Mouse (Mus musculus) heart, embryonic 13.5 days (tissue): Measurements from ENCODE around the gene Retn. TPM values are rescaled to one million over a fixed set of nuclear protein-coding genes. Genes with fewer than 3 reads are reported as not detected.
A peak's percentile ranks its signal among the peaks of the same experiment; 100 is the strongest.

ENCODE experiments used
- ATAC-seq: fragments of 200-750 bp; cut with Nextera tagmentation; 2 replicates; pipeline ENCODE4 v1.8.0; 2017; ENCODE audit warnings: moderate TSS enrichment; ENCODE audit not compliant: insufficient number of reproducible peaks, low FRiP score, low TSS enrichment; ENCODE audit errors: extremely low read depth
- H3K27ac ChIP-seq: fragments of 300-500 bp; sonication (generic); replicated peaks from 2 replicates; pipeline ENCODE4 v1.5.1; 2015; ENCODE audit warnings: moderate library complexity, mild to moderate bottlenecking, inconsistent platforms
- H3K27me3 ChIP-seq: fragments of 300-500 bp; sonication (generic); replicated peaks from 2 replicates; pipeline ENCODE4 v1.6.1; 2015; ENCODE audit warnings: mild to moderate bottlenecking, inconsistent platforms
- H3K36me3 ChIP-seq: fragments of 300-500 bp; sonication (generic); 2 replicates; pipeline ENCODE4 v1.6.1; 2015; ENCODE audit warnings: mild to moderate bottlenecking, inconsistent platforms
- H3K4me1 ChIP-seq: fragments of 300-500 bp; sonication (generic); 2 replicates; pipeline ENCODE4 v1.6.1; 2015; ENCODE audit warnings: inconsistent platforms
- H3K4me2 ChIP-seq: fragments of 300-500 bp; sonication (generic); 2 replicates; pipeline ENCODE4 v1.6.1; 2015; ENCODE audit warnings: inconsistent platforms, mild to moderate bottlenecking, moderate library complexity
- H3K4me3 ChIP-seq: fragments of 300-500 bp; sonication (generic); 2 replicates; pipeline ENCODE4 v1.5.1; 2015; ENCODE audit warnings: moderate library complexity, mild to moderate bottlenecking, inconsistent platforms
- H3K9ac ChIP-seq: fragments of 300-500 bp; sonication (generic); 2 replicates; pipeline ENCODE4 v1.6.1; 2015; ENCODE audit warnings: inconsistent platforms, mild to moderate bottlenecking, moderate library complexity
- H3K9me3 ChIP-seq: fragments of 300-500 bp; sonication (generic); 2 replicates; pipeline ENCODE4 v1.6.1; 2016; ENCODE audit warnings: inconsistent platforms
- WGBS: fragments of 180-500 bp; shearing (Covaris S2); methylation state at CpG from one replicate; pipeline ENCODE4 v1.1.7; 2015; ENCODE audit warnings: mixed read lengths; 5-methylcytosine and 5-hydroxymethylcytosine counted together
- polyA plus RNA-seq: library from polyadenylated mRNA; unstranded; fragments of >200 nt; fragmentation: Nextera tagmentation; extraction: Ambion mirVana; gene quantifications from 2 replicates; pipeline ENCODE4 v1.2.1, GENCODE M21; 2015

The Retn gene
- polyA plus RNA-seq, result not detected in 2 replicates

DNA sequence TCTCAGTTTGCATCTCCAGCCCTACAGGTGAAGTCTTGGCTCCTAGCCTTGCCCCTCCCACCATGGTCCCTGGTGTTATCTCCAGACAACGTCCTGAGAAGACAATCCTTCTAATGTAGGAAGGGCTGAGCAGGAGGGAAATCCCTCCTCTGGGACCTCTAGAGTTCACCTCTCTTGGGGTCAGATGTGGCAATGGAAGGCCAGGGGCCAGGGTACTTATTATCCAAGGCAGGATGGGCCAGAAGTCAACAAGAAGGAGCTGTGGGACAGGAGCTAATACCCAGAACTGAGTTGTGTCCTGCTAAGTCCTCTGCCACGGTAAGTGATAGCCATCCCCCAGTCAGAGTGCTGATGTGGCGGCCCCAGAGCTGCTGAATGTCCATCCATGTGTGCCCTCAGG lies at the start of gene Retn:
TSS of gene Retn (plus strand) at position 245 of the 400 bp plus-strand sequence.
- H3K4me3 ChIP-seq, result no peak within 1 kb of the TSS
- WGBS, result 54% methylated on average over 3 of the region's 3 CpGs
- no peak within 1 kb of the TSS for H3K9ac ChIP-seq
- H3K4me1 ChIP-seq, result no peaks in the 10 kb centered on the region
- H3K9me3 ChIP-seq, result no peaks in the 10 kb centered on the region
- H3K27me3 ChIP-seq, result peaks cover 22% of the 10 kb centered on the region
- no peaks in the 10 kb centered on the region for H3K36me3 ChIP-seq
- no peak within 1 kb of the TSS for H3K4me2 ChIP-seq
- no peak within 1 kb of the TSS for H3K27ac ChIP-seq
- no peak for ATAC-seq

DNA sequence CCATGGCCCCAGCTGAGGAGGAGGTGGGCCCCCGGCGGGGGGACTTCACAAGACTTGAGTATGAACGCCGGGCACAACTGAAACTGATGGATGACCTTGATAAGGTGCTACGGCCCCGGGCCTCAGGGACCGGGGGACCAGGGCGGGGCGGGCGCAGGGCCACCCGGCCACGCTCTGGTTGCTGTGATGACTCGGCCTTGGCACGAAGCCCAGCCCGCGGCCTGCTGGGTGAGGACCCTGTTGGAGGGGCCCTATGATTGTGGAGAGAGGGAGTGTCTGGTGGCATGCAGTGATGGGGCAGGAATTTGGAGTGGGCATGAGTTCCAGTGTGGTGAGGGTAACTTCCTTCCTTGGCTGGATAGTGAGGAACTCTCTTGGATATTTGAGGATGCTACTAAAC lies 49.0 kb upstream of the Retn start:
- Histone ChIP-seq H3K27ac (no peak overlapping the region), H3K4me3 (no peak overlapping the region), H3K4me1 (peaks cover 20% of the 10 kb centered on the region), H3K27me3 (no peaks in the 10 kb centered on the region), H3K9me3 (no peaks in the 10 kb centered on the region), H3K9ac (peak overlapping the region; percentile 26; the same call in 1 of the 2 replicates), H3K4me2 (peak overlapping the region; percentile 20; the same call in 1 of the 2 replicates), H3K36me3 (peaks cover 44% of the 10 kb centered on the region)
- 0 out of 2 replicates have a peak, but pooled peaks have one; percentile 16 for ATAC-seq
- 45% methylated on average over 16 of the region's 16 CpGs for WGBS

DNA sequence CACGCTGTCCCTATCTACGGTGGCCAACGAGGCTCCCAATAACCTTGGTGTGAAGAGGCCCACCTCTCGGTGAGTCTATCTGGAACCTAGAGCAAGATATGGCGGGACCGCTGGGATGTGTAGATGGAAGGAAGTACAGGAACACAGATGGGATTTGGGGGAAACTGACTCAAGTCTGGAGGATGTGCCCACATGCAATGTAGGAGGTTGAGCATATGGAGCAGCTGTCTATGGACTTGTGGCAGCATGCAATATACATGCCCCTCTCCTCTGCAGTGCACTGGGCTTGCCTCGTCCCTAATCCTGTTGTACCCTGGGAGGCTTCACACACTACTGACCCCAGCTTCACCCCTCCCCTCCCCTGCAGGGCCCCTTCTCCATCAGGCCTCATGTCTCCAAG lies 47.7 kb upstream of the Retn start:
- Histone ChIP-seq H3K27ac (no peak overlapping the region), H3K36me3 (peaks cover 56% of the 10 kb centered on the region), H3K4me1 (peaks cover 20% of the 10 kb centered on the region), H3K27me3 (no peaks in the 10 kb centered on the region), H3K4me3 (no peak overlapping the region), H3K9ac (no peak overlapping the region), H3K9me3 (no peaks in the 10 kb centered on the region), H3K4me2 (no peak overlapping the region)
- WGBS, result 88% methylated on average over 7 of the region's 7 CpGs
- no peak for ATAC-seq

DNA sequence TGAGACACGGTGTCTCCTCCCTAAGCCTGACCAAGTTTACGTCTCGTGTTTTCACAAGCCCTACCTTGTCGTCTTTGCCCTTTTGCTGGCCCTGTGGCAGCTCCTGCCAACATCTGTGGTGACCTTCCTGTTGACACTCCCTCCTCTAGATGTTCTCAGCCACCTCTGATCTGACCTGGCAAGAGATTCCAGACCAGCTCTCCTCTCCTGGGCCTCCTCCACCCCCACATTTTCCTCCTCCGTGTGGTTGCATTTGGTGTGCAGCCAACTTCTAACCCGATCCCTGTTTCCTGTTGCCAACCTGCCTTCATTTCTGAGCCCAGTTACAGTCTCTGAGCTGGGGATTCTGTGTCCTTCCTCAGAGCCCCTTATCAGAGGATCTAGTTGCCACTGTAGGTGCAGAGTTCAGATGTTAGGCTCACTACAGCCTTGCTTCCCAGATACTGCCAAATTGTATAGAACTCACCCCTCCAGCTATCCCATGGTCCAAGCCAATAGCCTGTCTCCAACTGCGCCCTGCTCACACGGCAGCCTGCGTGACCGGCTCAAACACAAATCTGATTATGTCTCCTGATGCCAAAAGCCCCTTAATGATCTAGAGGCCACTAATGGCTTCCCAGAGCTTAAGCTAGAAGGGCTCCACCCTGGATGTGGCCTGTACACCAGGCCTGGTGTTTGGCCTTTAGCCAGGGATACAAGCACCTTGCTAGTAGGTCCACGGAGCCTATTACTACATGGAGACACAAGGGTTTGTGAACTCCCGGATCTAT lies 46.3 kb upstream of the Retn start:
- H3K4me3 ChIP-seq, result no peak overlapping the region
- WGBS, result 77% methylated on average over 12 of the region's 12 CpGs
- no peaks in the 10 kb centered on the region for H3K9me3 ChIP-seq
- no peak overlapping the region; the same call in 1 of the 2 replicates for H3K9ac ChIP-seq
- H3K4me1 ChIP-seq, result peaks cover 20% of the 10 kb centered on the region
- ATAC-seq, result 0 out of 2 replicates have a peak, but pooled peaks have one; percentile 34
- peaks cover 70% of the 10 kb centered on the region for H3K36me3 ChIP-seq
- H3K4me2 ChIP-seq, result no peak overlapping the region
- H3K27me3 ChIP-seq, result no peaks in the 10 kb centered on the region
- no peak overlapping the region; the same call in 1 of the 2 replicates for H3K27ac ChIP-seq

DNA sequence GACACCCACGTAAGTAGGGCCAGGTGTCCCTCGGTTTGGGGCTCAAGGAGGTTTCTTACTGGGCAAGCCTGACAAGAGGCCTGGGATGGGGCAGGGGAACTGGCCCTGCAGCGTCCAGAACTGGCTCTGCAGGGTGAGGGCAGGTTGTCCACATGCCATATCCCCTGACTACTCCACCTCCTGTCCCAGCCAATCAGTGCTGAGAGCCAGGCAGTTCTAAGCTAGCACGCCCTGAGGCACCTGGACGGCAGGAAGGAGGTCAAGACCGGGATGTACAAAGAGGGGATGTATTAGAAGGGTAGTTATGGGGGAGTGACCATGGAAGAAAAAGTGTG lies 45.8 kb upstream of the Retn start:
- no peaks in the 10 kb centered on the region for H3K9me3 ChIP-seq
- H3K27me3 ChIP-seq, result no peaks in the 10 kb centered on the region
- H3K4me2 ChIP-seq, result no peak overlapping the region
- no peak overlapping the region for H3K27ac ChIP-seq
- whole genome bisulfite sequencing, result 85% methylated on average over 6 of the region's 6 CpGs
- peaks cover 20% of the 10 kb centered on the region for H3K4me1 ChIP-seq
- H3K9ac ChIP-seq, result no peak overlapping the region
- peaks cover 76% of the 10 kb centered on the region for H3K36me3 ChIP-seq
- H3K4me3 ChIP-seq, result no peak overlapping the region
- no peak for ATAC-seq

DNA sequence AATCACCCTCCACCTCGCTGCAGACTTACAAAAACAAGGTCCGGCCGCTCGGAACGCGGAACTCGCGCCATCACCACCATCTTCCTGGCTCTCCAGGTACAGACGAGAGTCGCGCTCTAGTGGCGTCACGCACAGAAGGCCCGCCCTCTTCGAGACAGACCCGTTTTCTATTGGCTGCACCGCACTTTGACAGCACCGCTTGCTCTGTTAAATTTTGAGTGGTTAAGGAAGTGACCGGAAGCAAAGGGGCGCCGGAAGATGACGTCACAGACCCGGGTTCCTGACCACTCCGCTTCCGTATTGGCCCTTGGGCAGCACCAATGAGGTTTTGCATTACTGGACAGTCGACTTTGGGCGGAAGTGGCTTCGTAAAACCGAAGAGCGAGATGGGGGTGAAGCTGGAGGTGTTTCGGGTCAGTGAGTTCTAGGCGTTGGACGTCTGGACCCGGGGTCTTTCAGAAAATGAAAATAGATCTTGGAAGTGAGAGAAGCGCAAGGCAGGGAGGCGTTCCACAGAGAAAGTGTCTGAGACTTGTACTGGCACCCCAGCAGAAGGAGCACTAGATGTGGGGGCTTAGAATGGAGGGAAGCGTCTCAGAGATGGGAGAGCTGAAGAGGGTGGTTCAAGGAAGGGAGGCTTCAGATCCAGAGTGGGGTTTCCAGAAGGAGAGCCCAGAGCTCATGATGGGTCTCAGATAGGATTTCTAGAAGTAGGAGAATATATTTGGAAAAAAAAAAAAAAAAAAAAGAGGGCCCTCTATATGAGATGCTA lies 34.2 kb upstream of the Retn start, which contains the start of the genes Xab2 and Pet100:
TSS of gene Xab2 (minus strand) at position 118 of the 772 bp plus-strand sequence.
TSS of gene Pet100 (plus strand) at position 350 of the 772 bp plus-strand sequence.
- Histone ChIP-seq H3K36me3 (peaks cover 25% of the 10 kb centered on the region), H3K27ac (no peak within 1 kb of the TSS), H3K9ac (peak within 1 kb of the TSS; percentile 95), H3K27me3 (no peaks in the 10 kb centered on the region), H3K4me3 (peak within 1 kb of the TSS; percentile 91), H3K4me2 (peak within 1 kb of the TSS; percentile 96), H3K4me1 (peaks cover 23% of the 10 kb centered on the region), H3K9me3 (no peaks in the 10 kb centered on the region)
- peak; percentile 96 for ATAC-seq
- WGBS, result under 1% methylated on average over 37 of the region's 37 CpGs

DNA sequence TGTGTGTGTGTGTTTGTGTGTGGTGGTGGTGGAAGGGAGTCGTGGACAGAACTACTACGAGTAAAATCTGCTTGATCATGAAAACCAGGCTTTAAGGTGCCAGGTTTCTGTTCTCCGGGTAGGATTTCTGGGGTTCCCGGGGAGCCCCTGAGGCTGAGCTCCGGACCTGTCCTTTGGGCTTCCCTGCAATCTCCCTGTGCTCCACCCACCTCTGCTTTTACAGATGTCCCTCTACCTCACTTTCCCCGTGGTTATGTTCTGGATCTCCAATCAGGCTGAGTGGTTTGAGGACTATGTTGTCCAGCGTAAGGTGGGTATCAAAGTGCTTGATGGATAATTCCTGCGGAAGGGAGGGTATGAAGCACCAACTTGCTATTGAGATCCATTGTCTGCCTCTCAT lies 33.5 kb upstream of the Retn start:
- peak overlapping the region; percentile 91 for H3K4me3 ChIP-seq
- ATAC-seq, result no peak
- H3K4me1 ChIP-seq, result peaks cover 23% of the 10 kb centered on the region
- H3K9ac ChIP-seq, result peak overlapping the region; percentile 88
- no peaks in the 10 kb centered on the region for H3K27me3 ChIP-seq
- peak overlapping the region; percentile 85 for H3K4me2 ChIP-seq
- H3K27ac ChIP-seq, result no peak overlapping the region
- H3K9me3 ChIP-seq, result no peaks in the 10 kb centered on the region
- 68% methylated on average over 8 of the region's 8 CpGs for WGBS
- peaks cover 19% of the 10 kb centered on the region for H3K36me3 ChIP-seq

DNA sequence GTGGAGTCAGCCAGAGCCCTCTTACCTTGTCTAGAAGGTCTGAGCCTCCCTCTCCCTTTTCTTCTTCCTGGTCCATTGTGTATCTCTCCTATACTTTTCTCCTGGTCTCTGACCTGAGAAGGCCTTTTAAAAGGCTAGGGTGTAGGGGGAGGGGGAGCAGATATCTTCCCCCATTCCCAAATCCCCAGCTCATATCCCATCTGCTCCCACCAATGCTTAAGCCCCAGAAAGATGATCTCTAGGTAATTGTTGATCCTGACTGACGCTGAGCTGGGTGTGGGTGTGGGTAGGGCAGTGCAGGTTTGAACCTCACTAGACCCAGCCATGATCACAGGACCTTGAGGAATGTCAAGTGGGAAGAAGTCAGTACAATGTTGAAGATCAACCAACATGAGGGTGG lies 30.1 kb upstream of the Retn start, which contains the start of gene Pcp2:
TSS of gene Pcp2 (minus strand) at position 101 of the 400 bp plus-strand sequence.
- Histone ChIP-seq H3K4me3 (no peak within 1 kb of the TSS), H3K9ac (no peak within 1 kb of the TSS), H3K36me3 (no peaks in the 10 kb centered on the region), H3K9me3 (no peaks in the 10 kb centered on the region), H3K4me1 (peaks cover 12% of the 10 kb centered on the region), H3K27ac (no peak within 1 kb of the TSS), H3K4me2 (no peak within 1 kb of the TSS), H3K27me3 (peaks cover 19% of the 10 kb centered on the region)
- 60% methylated on average over 1 of the region's 1 CpGs for WGBS
- no peak for ATAC-seq

DNA sequence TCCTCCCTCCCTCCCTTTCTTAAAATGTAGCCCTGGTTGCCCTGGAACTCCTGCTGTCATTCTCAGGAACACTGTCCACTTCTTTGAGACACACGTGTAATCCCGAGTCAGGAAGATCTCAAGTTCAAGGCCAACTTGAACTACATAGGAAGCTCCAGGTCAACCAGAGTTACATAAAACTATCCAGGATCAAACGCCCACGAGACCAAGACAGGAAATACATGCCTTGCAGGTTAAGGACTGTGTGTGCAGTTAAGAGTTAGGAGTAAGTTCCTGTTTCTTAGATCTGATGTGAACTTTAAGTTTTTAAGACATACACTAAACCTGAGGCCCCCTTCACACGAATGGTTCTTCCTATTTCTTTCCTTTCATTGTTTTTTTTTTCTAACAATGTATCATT lies 28.6 kb upstream of the Retn start:
- 51% methylated on average over 5 of the region's 5 CpGs for WGBS
- no peak overlapping the region for H3K9ac ChIP-seq
- ATAC-seq, result no peak
- no peak overlapping the region for H3K4me2 ChIP-seq
- no peak overlapping the region for H3K4me3 ChIP-seq
- H3K36me3 ChIP-seq, result no peaks in the 10 kb centered on the region
- no peaks in the 10 kb centered on the region for H3K9me3 ChIP-seq
- H3K27me3 ChIP-seq, result peaks cover 19% of the 10 kb centered on the region
- H3K4me1 ChIP-seq, result peaks cover 12% of the 10 kb centered on the region
- no peak overlapping the region for H3K27ac ChIP-seq

DNA sequence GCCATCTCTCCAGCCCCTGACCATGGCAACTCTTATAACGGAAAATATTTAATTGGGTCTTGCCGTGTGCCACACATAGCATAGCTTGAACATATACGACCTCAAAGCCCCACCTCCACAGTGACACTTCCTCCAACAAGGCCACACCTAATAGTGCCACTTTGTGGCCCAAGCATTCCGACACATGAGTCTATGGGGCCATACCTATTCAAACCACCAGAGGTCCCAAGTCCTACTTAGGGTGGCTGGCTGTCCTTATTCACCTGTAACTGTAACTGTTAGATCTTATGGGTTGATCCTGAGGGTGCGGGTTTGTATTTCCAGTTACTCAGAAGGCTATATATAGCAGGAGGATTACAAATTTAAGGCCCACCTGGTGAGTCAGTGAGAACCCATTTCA lies 27.6 kb upstream of the Retn start:
- Histone ChIP-seq H3K4me3 (no peak overlapping the region), H3K4me2 (no peak overlapping the region), H3K27ac (no peak overlapping the region), H3K36me3 (no peaks in the 10 kb centered on the region), H3K9me3 (no peaks in the 10 kb centered on the region), H3K27me3 (peaks cover 19% of the 10 kb centered on the region), H3K4me1 (peaks cover 7% of the 10 kb centered on the region), H3K9ac (no peak overlapping the region)
- no peak for ATAC-seq
- WGBS, result 28% methylated on average over 5 of the region's 5 CpGs

DNA sequence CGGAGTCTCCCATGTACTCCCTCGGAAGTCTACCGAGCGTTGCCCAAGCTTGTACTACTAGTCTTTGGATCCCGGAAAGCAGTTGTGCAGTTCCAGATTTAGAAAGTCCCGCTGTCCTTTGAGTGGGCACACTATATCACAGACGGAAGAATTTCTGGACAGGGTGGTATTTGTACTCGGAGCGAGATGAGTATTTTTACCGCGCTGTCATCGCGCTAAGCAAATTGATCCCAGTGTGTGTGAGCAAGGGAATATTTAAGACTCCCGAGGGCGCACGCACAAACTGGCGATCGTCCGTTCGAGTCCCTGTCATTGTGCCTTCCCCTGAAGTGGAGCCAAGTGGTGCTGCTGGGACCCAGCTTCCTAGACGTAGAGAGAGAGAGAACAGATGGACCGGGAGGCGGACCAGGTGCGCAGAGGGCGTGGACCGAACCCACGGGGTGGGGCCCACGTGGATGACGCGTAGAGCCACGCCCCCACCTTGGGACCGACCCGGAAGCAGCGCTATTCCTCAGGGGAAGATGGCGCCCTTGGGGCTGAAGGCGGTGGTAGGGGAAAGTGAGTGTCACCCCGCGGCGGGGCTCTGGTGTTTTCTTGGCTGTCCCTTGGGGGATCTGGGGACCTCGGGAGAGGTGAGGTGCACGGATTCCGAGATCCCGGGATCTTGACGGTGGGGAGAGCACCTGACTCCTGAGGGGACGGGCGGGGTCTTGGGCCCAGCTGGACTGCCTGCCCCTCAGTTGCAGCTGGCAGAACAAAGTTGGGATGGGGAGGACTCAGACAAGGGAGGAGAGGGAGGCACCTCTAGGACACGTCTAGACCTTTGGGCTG lies 24.7 kb upstream of the Retn start, which contains the start of gene Stxbp2:
TSS of gene Stxbp2 (plus strand) at position 309 of the 831 bp plus-strand sequence.
- 4% methylated on average over 47 of the region's 47 CpGs for WGBS
- ATAC-seq, result peak; percentile 87

More for the DNA sequence above, 24.7 kb upstream of the Retn start, which contains the start of gene Stxbp2:
- Histone ChIP-seq H3K4me3 (peak within 1 kb of the TSS; percentile 75), H3K4me1 (peaks cover 7% of the 10 kb centered on the region), H3K9ac (peak within 1 kb of the TSS; percentile 83), H3K27ac (no peak within 1 kb of the TSS), H3K36me3 (peaks cover 20% of the 10 kb centered on the region), H3K27me3 (peaks cover 19% of the 10 kb centered on the region), H3K9me3 (no peaks in the 10 kb centered on the region), H3K4me2 (peak within 1 kb of the TSS; percentile 90)
